Mouse (Mus musculus) heart, embryonic 16.5 days (tissue): ENCODE data around the gene Gm853. TPM values are rescaled to one million over a fixed set of nuclear protein-coding genes. Genes with fewer than 3 reads are reported as not detected.
"Not testable (repeated sequence)": the region's sequence is repeated elsewhere in the genome, so short reads cannot be mapped to it uniquely, and the experiment has no call there.

Experiments used
- ATAC-seq: fragments of 200-750 bp; cut with Nextera tagmentation; replicated peaks from 2 replicates; pipeline ENCODE4 v1.8.0; 2017; ENCODE audit warnings: moderate number of reproducible peaks; ENCODE audit not compliant: insufficient read depth, low FRiP score; ENCODE audit errors: extremely low read depth
- H3K27ac ChIP-seq: fragments of 300-500 bp; sonication (generic); 2 replicates; pipeline ENCODE4 v1.5.1; 2014; ENCODE audit warnings: mild to moderate bottlenecking, low read length, control low read depth, moderate library complexity
- H3K27me3 ChIP-seq: fragments of 300-500 bp; sonication (generic); 2 replicates; pipeline ENCODE4 v1.6.1; 2014; ENCODE audit warnings: low read length, mixed read lengths; ENCODE audit not compliant: control insufficient read depth, insufficient read depth
- H3K36me3 ChIP-seq: fragments of 300-500 bp; sonication (generic); 2 replicates; pipeline ENCODE4 v1.6.1; 2014; ENCODE audit not compliant: control insufficient read depth, insufficient read depth
- H3K4me1 ChIP-seq: fragments of 300-500 bp; sonication (generic); 2 replicates; pipeline ENCODE4 v1.6.1; 2014; ENCODE audit warnings: low read length, mixed read lengths; ENCODE audit not compliant: control insufficient read depth, insufficient read depth
- H3K4me2 ChIP-seq: fragments of 300-500 bp; sonication (generic); 2 replicates; pipeline ENCODE4 v1.6.1; 2014; ENCODE audit warnings: low read depth, mild to moderate bottlenecking, control low read depth, low read length
- H3K4me3 ChIP-seq: fragments of 300-500 bp; sonication (generic); 2 replicates; pipeline ENCODE4 v1.5.1; 2014; ENCODE audit warnings: mild to moderate bottlenecking, control low read depth, low read length
- H3K9ac ChIP-seq: fragments of 300-500 bp; sonication (generic); 2 replicates; pipeline ENCODE4 v1.6.1; 2014; ENCODE audit warnings: low read length, control low read depth
- H3K9me3 ChIP-seq: fragments of 300-500 bp; sonication (generic); replicated peaks from 2 replicates; pipeline ENCODE4 v1.6.1; 2016; ENCODE audit warnings: low read length; ENCODE audit not compliant: control insufficient read depth
- WGBS: fragments of 180-500 bp; shearing (Covaris S2); extraction: QIAGEN DNeasy Blood & Tissue Kit; methylation state at CpG from one replicate; pipeline ENCODE4 v1.1.7; 2014; 5-methylcytosine and 5-hydroxymethylcytosine counted together
- polyA plus RNA-seq: library from polyadenylated mRNA; unstranded; fragments of >200 nt; fragmentation: Nextera tagmentation; extraction: Ambion mirVana; gene quantifications from 2 replicates; pipeline ENCODE4 v1.2.1, GENCODE M21; 2015

Gene Gm853
- polyA plus RNA-seq, 1 experiment from 2014 or later = not detected

GRCm38 (mm10) chr4:130252441-130253157 is 30.4 kb upstream of the Gm853 start:
- Histone ChIP-seq H3K4me3 (no peak overlapping the region), H3K9me3 (no peaks in the 10 kb centered on the region), H3K4me1 (no peaks in the 10 kb centered on the region), H3K9ac (no peak overlapping the region), H3K4me2 (no peak overlapping the region), H3K27me3 (no peaks in the 10 kb centered on the region), H3K36me3 (no peaks in the 10 kb centered on the region), H3K27ac (no peak overlapping the region)
- ATAC-seq = no peak
- WGBS = 66% methylated on average over 8 of the region's 8 CpGs

- H3K9me3 ChIP-seq = no peaks in the 10 kb centered on the region
- H3K27ac ChIP-seq = no peak overlapping the region
- no peak overlapping the region for H3K4me3 ChIP-seq
- 33% methylated on average over 3 of the region's 3 CpGs for WGBS
- no peak overlapping the region for H3K9ac ChIP-seq
- no peak for ATAC-seq
- no peak overlapping the region for H3K4me2 ChIP-seq
- H3K27me3 ChIP-seq = no peaks in the 10 kb centered on the region
- no peaks in the 10 kb centered on the region for H3K4me1 ChIP-seq
- no peaks in the 10 kb centered on the region for H3K36me3 ChIP-seq
Measured at GRCm38 (mm10) chr4:130251763-130252162, 29.6 kb upstream of the Gm853 start.

GRCm38 (mm10) chr4:130251172-130251705 is 29.0 kb upstream of the Gm853 start:
- Histone ChIP-seq H3K27me3 (no peaks in the 10 kb centered on the region), H3K9me3 (no peaks in the 10 kb centered on the region), H3K4me1 (no peaks in the 10 kb centered on the region), H3K36me3 (no peaks in the 10 kb centered on the region), H3K27ac (no peak overlapping the region), H3K4me3 (no peak overlapping the region), H3K9ac (no peak overlapping the region), H3K4me2 (no peak overlapping the region)
- ATAC-seq = no peak
- 30% methylated on average over 7 of the region's 7 CpGs for WGBS

- Histone ChIP-seq H3K4me2 (no peak overlapping the region), H3K27me3 (no peaks in the 10 kb centered on the region), H3K27ac (no peak overlapping the region), H3K36me3 (no peaks in the 10 kb centered on the region), H3K4me1 (no peaks in the 10 kb centered on the region), H3K9ac (no peak overlapping the region), H3K4me3 (no peak overlapping the region), H3K9me3 (no peaks in the 10 kb centered on the region)
- no peak for ATAC-seq
- 61% methylated on average over 3 of the region's 3 CpGs for WGBS
Measured at GRCm38 (mm10) chr4:130248636-130249035, 26.4 kb upstream of the Gm853 start.

GRCm38 (mm10) chr4:130246132-130246531 is 23.9 kb upstream of the Gm853 start:
- ATAC-seq = no peak; the same call in 1 of the 2 replicates
- Histone ChIP-seq H3K27ac (no peak overlapping the region), H3K9ac (no peak overlapping the region), H3K9me3 (no peaks in the 10 kb centered on the region), H3K4me3 (no peak overlapping the region), H3K27me3 (no peaks in the 10 kb centered on the region), H3K4me1 (no peaks in the 10 kb centered on the region), H3K36me3 (no peaks in the 10 kb centered on the region), H3K4me2 (no peak overlapping the region)
- 2% methylated on average over 6 of the region's 6 CpGs for WGBS

- WGBS = 48% methylated on average over 8 of the region's 8 CpGs
- no peak overlapping the region for H3K27ac ChIP-seq
- no peak overlapping the region for H3K4me2 ChIP-seq
- H3K9me3 ChIP-seq = no peaks in the 10 kb centered on the region
- no peak overlapping the region for H3K9ac ChIP-seq
- ATAC-seq = no peak
- H3K4me3 ChIP-seq = no peak overlapping the region
- H3K27me3 ChIP-seq = no peaks in the 10 kb centered on the region
- no peaks in the 10 kb centered on the region for H3K4me1 ChIP-seq
- H3K36me3 ChIP-seq = no peaks in the 10 kb centered on the region
Measured at GRCm38 (mm10) chr4:130244749-130245148, 22.5 kb upstream of the Gm853 start.

- H3K4me1 ChIP-seq = not testable (repeated sequence)
- WGBS = 74% methylated on average over 1 of the region's 1 CpGs
Measured at GRCm38 (mm10) chr4:130243621-130244020, 21.4 kb upstream of the Gm853 start.

GRCm38 (mm10) chr4:130242956-130243355 is 20.8 kb upstream of the Gm853 start:
- no peak for ATAC-seq
- Histone ChIP-seq H3K4me2 (no peak overlapping the region), H3K27me3 (no peaks in the 10 kb centered on the region), H3K36me3 (no peaks in the 10 kb centered on the region), H3K9ac (no peak overlapping the region), H3K4me1 (no peaks in the 10 kb centered on the region), H3K9me3 (no peaks in the 10 kb centered on the region), H3K4me3 (no peak overlapping the region), H3K27ac (no peak overlapping the region)
- WGBS = 83% methylated on average over 5 of the region's 5 CpGs

More at GRCm38 (mm10) chr4:130243621-130244020, 21.4 kb upstream of the Gm853 start:
- H3K9me3 ChIP-seq, H3K9ac ChIP-seq, H3K36me3 ChIP-seq, H3K4me3 ChIP-seq, ATAC-seq, H3K27ac ChIP-seq, H3K27me3 ChIP-seq, H3K4me2 ChIP-seq: not testable (repeated sequence)

GRCm38 (mm10) chr4:130240695-130241094 is 18.5 kb upstream of the Gm853 start:
- no peaks in the 10 kb centered on the region for H3K36me3 ChIP-seq
- no peak overlapping the region for H3K4me3 ChIP-seq
- no peaks in the 10 kb centered on the region for H3K27me3 ChIP-seq
- H3K4me1 ChIP-seq = no peaks in the 10 kb centered on the region
- H3K9ac ChIP-seq = no peak overlapping the region
- 27% methylated on average over 5 of the region's 5 CpGs for WGBS
- no peak for ATAC-seq
- H3K4me2 ChIP-seq = no peak overlapping the region
- H3K27ac ChIP-seq = no peak overlapping the region
- no peaks in the 10 kb centered on the region; the same call in 1 of the 2 replicates for H3K9me3 ChIP-seq
